Mouse (Mus musculus) CH12.LX (cell line): ENCODE results near the gene Ints3.

Experiments used
- BHLHE40 ChIP-seq: IDR thresholded peaks from 2 replicates; pipeline ENCODE4 v1.6.1; 2011; ENCODE audit warnings: mild to moderate bottlenecking, low read depth, low read length, improper control_type of control experiment
- CTCF ChIP-seq, 2 experiments: IDR thresholded peaks in 1 of 2; conservative IDR thresholded peaks in 1 of 2; 2 replicates each; pipeline ENCODE4 v1.5.1; 2011 to 2012; ENCODE audit warnings: low read depth in 2 of 2, low read length in 2 of 2, improper control_type of control experiment in 1 of 2, inconsistent platforms in 1 of 2, mild to moderate bottlenecking in 1 of 2, moderate library complexity in 1 of 2
- HCFC1 ChIP-seq: IDR thresholded peaks from 2 replicates; pipeline ENCODE4 v1.6.1; 2012; ENCODE audit warnings: low read depth, mild to moderate bottlenecking, inconsistent platforms, low read length, improper control_type of control experiment
- JUN ChIP-seq: IDR thresholded peaks from 2 replicates; pipeline ENCODE4 v1.6.1; 2011; ENCODE audit warnings: low read depth, mild to moderate bottlenecking, low read length, improper control_type of control experiment, moderate library complexity; ENCODE audit not compliant: insufficient read depth
- KAT2A ChIP-seq: IDR thresholded peaks from 2 replicates; pipeline ENCODE4 v1.6.1; 2012; ENCODE audit warnings: low read length, improper control_type of control experiment, inconsistent platforms; ENCODE audit not compliant: insufficient replicate concordance
- MEF2A ChIP-seq: IDR thresholded peaks from 2 replicates; pipeline ENCODE4 v1.6.1; 2014; ENCODE audit warnings: low read depth, mild to moderate bottlenecking, inconsistent platforms, low read length, improper control_type of control experiment, borderline replicate concordance
- NRF1 ChIP-seq: IDR thresholded peaks from 2 replicates; pipeline ENCODE4 v1.6.1; 2014; ENCODE audit warnings: low read depth, mild to moderate bottlenecking, inconsistent platforms, low read length, improper control_type of control experiment, moderate library complexity
- POLR2A ChIP-seq: IDR thresholded peaks from 2 replicates; pipeline ENCODE4 v1.6.1; 2011; ENCODE audit warnings: low read depth, mild to moderate bottlenecking, improper control_type of control experiment, low read length
- SMC3 ChIP-seq: IDR thresholded peaks from 2 replicates; pipeline ENCODE4 v1.6.1; 2011; ENCODE audit warnings: low read depth, low read length, improper control_type of control experiment
- TCF12 ChIP-seq: IDR thresholded peaks from 2 replicates; pipeline ENCODE4 v1.6.1; 2014; ENCODE audit warnings: low read depth, mild to moderate bottlenecking, inconsistent platforms, low read length, improper control_type of control experiment

GRCm38 (mm10) chr3:90388726-90389510 is 44.5 kb downstream of the Ints3 start:
- TF ChIP-seq TCF12 (no peak), SMC3 (no peak), CTCF (conservative IDR thresholded peaks at IDR 0.05 in 1 of 2, IDR thresholded peaks at IDR 0.05 in 1 of 2; ENCODE audit: low read depth in 2 of 2, low read length in 2 of 2) (no peak), NRF1 (no peak), BHLHE40 (no peak), POLR2A (no peak), KAT2A (no peak), HCFC1 (no peak), MEF2A (no peak), JUN (no peak)
